Mouse (Mus musculus) small intestine, adult 2 months (tissue): ENCODE measurements around the gene Lix1.
A peak's percentile ranks its signal among the peaks of the same experiment; 100 is the strongest.

ENCODE experiments used
- CTCF ChIP-seq: fragments of 200-500 bp; IDR thresholded peaks from 2 replicates; pipeline ENCODE4 v1.5.1; 2012; ENCODE audit warnings: low read depth, mild to moderate bottlenecking, control low read depth, inconsistent platforms, low read length, moderate library complexity, mixed read lengths; ENCODE audit not compliant: insufficient replicate concordance, insufficient read length; ENCODE audit errors: extremely low read depth
- POLR2A ChIP-seq: fragments of 200-500 bp; IDR thresholded peaks from 2 replicates; pipeline ENCODE4 v1.6.1; 2012; ENCODE audit warnings: low read depth, mild to moderate bottlenecking, control low read depth, inconsistent platforms, low read length, moderate library complexity

- TF ChIP-seq CTCF, result peak; percentile 21; the same call in 1 of the 2 replicates
- no peak for TF ChIP-seq POLR2A
Observed at GRCm38 (mm10) chr17:17402222-17403004, at the start of gene Lix1.
